Mouse (Mus musculus) liver, adult 2 months (tissue): Measurements from ENCODE around the gene Nfatc3.

ENCODE experiments used
- CTCF ChIP-seq: fragments of 200-500 bp; IDR thresholded peaks from 2 replicates; pipeline ENCODE4 v1.5.1; 2011; ENCODE audit warnings: low read depth, low read length, control low read depth
- POLR2A ChIP-seq: fragments of 200-500 bp; IDR thresholded peaks from 2 replicates; pipeline ENCODE4 v1.6.1; 2011; ENCODE audit warnings: low read length, control low read depth; ENCODE audit not compliant: insufficient read depth; ENCODE audit errors: extremely low read depth

DNA sequence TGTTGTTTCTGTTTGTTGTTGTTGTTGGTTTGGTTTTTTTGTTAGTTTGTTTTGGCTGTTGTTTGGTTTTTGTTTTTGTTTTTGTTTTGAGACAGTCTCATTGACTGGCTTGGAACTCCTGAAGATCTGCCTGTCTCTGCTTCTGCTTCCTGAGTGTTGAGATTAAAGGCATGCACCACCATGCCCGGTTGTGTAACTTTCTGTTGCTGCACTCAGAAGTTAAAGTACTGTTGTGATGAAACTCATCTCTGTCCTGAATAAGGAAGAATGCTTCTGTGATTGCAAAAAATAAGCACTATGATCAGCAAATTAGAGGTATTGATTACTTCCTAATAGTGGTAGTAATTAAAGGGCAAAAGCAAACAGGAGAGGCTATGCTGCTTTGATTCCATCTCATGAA, 47.6 kb downstream of the Nfatc3 start:
- TF ChIP-seq CTCF = no peak
- TF ChIP-seq POLR2A = no peak
